Mouse (Mus musculus) kidney, postnatal 14 days (tissue): Measurements from ENCODE around the gene Cd38.
"Not testable (repeated sequence)": the region's sequence is repeated elsewhere in the genome, so short reads cannot be mapped to it uniquely, and the experiment has no call there.

Experiments used
- DNase-seq: peaks from one replicate; pipeline ENCODE4 v3.0.0; 2022; ENCODE audit warnings: mixed read lengths

The Cd38 gene

GRCm38 (mm10) chr5:43860096-43860495, 8.3 kb upstream of the Cd38 start:
- no peak for DNase-seq

- no peak for DNase-seq
Observed at GRCm38 (mm10) chr5:43860670-43861431, 7.5 kb upstream of the Cd38 start.

DNA sequence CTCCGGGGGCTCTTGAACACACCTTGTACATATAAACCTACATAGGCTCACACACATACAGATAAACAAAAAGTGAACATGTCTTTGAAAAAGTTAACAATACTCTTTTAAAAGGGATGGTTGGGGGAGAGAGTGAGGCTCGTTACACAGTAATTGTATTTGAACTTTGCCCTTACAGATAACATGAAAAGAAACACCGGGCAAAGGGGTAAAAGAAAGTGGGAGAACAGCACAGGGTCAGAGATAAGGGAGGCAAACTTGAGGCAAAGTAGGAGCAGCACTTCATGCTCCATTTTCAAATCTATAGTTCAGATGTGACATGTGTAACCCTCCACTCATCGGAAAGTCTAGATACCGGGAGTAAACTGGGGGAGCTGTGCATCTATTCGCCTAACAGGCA, 4.7 kb upstream of the Cd38 start:
- no peak for DNase-seq

GRCm38 (mm10) chr5:43865316-43865715, 3.0 kb upstream of the Cd38 start:
- DNase-seq: peak; percentile 30

- peak; percentile 46 for DNase-seq
Observed at GRCm38 (mm10) chr5:43868711-43869600, 603 bp downstream of the Cd38 start.

DNA sequence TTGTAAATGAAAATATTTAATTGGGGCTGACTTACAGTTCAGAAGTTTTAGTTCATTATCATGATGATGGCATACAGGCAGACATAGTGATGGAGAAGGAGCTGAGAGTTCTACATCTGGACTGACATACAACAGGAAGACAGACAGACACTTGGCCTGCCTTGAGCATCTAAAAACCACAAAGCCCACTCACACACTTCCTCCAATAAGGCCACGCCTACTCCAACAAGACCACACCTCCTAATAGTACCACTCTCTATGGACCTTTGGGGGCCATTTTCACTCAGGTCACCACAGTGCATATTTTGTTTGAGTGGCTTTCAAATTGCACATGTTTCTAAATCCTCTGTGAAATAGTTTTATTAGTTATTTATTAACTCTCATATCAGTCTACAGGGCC, 3.5 kb downstream of the Cd38 start:
- no peak for DNase-seq

DNA sequence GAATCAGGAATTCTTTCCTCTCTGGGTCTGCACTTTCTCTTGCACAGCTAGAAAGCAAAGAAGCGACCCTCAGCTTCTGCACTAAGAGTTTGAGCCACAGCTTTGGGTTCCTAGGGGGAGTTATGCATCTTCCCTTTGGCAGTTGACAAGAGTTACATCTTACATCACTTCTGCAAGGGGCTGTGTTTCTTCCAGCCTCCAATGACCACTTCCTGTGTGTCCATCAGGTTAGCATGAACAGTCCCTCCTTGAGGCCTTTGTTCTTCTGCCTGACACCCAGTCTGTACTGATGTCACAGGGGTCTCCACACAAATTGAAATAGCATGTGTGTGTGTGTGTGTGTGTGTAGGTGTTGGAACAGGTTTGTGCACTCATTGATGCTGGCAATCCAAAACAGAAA, 4.3 kb downstream of the Cd38 start:
- DNase-seq: no peak

DNA sequence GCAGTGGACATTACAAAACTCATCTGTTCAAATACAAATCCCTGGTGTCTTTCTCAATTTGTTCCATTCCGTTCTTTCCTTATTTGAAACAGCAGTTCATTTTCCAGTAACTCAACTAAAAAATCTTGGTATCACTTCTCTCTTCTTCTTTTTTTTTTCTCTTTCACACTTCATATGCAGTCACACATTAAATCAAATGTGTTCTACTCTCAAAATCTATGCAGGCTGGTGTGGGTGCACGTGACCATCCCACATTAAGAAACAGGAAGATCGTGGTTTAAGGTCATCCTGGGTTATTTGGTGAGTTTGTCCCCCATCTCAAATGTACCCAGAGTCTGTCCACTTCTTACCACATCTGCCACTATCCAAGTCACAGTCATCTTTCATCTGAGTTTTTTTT, 13.7 kb downstream of the Cd38 start:
- DNase-seq: no peak

DNA sequence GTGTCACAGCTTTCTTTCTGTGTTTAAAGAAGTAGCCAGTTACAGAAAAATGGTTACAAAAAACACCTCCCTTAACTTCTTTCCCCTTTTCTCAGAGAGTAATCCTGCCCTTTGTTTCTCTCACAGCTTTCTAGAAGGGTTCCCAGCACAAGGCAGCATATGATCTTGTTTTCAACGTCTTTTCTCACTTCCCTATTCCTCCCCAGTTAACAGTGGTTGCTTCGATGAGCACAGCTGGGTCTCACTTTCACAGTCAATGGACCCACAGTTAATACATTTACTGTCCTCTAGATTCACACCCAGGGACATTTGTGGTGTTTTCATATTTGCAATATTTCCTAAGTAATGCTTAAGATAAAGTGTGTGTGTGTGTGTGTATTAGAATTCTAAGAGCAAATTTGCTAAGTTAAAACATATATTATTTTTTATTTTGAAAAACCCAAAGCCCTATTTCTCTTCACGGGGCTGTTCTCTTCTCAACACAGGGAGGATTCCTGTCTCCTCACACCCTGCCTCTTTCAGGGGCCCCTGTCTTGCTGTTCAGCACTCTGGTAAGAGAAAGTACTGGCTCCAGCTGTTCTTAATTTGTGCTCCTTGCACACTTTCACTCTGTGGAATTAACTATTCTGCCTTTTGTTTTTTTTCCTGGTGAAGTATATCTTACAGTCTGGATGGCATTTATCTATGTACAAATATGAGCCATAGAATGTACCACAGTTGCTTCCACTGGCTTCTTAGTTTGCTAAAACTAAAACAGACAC, 16.9 kb downstream of the Cd38 start:
- no peak for DNase-seq

GRCm38 (mm10) chr5:43892386-43892785, 24.0 kb downstream of the Cd38 start:
- peak; percentile 63 for DNase-seq

DNA sequence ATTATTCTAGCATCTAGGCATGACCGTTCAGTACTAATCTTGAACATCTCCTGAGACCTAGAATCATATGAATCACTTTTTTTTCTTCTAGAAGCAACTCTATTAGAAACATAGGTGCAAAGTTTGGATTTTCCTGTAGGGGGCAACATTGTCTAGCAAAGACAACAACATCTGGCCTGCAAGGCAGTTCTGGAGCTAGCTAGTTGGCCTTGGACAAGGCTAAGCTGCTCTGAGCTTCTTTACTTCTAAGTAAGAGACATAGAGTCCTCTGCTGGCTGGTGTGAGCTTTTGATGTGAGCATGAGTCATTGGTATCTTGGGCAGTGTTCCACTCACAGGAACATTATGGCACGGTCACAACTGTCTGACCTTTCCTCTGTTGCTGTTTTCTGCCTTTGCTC, 25.8 kb downstream of the Cd38 start:
- DNase-seq: peak; percentile 77

DNA sequence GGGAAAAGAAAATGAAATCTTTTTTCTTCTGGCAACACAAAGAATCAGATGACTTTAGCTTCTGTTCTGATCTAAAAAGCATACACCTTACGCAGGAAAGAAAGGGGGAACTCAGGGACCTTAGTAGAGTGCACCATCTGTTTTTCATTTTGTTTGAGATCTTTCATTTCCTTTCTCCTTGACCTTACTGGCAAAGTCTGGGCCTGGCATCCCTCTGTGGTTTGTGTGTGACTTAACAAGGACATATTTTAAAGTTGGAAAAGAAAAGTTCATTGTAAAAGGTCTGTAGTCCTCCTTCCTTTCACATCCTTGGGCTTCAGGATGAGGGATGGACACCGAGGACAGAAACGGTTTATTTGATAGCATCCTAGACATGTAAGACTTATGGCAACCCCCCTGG, 27.6 kb downstream of the Cd38 start:
- DNase-seq: no peak

GRCm38 (mm10) chr5:43904685-43905084, 36.3 kb downstream of the Cd38 start:
- DNase-seq: peak; percentile 48

DNA sequence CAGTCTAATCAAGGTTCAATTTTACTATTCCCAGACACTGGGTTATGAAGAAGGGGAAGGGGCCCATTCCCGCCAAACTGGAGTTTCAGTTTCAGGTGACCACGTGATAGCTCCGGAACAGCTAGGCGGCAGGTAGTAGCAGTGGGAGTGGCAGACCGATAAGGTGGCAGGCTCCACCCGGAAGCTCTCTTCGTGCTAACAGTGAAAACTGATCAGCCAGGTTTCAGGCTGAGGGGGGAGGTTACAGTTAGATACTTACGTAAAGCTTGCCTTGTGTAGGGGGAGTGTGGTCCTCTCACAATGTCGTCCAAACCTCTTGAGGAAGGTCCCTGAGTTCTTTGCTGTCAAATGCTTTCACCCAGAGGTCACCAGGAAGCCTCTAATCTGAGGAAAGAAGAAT, 40.9 kb downstream of the Cd38 start:
- DNase-seq: no peak

- no peak for DNase-seq
Observed at GRCm38 (mm10) chr5:43910006-43910405, 41.7 kb downstream of the Cd38 start.

- DNase-seq: not testable (repeated sequence)
Observed at GRCm38 (mm10) chr5:43912844-43913243, 44.5 kb downstream of the Cd38 start, which contains the start of gene Gm7879. Gm7879 (plus strand) TSS chr5:43913144.

DNA sequence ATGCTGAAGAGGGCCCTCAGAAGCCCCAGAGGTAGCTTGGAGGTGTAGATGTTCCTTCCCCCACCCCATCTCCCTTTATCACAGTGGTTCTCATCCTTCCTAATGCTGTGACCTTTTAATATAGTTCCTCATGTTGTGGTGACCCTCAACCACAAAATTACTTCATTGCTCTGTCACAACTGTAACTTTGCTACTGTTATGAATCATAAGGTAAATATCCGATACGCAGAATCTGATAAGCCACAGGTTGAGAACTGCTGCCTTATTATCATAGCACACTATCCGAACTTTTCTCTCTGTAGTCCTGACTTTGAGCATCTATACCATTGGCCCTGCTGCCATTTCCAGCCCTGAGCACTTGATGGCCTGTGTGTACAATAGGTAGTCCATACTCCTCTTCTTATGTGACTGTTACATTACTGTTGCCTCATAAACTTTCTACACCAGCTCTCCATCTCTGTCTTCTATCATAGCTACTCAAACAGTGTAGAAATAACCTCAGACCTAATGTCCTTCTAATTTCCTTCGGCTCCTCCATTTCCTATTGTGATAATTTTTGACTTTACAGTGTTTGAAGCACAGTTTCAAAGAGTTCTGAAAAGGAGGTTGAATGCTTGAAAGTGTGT, 47.0 kb downstream of the Cd38 start:
- DNase-seq: no peak

DNA sequence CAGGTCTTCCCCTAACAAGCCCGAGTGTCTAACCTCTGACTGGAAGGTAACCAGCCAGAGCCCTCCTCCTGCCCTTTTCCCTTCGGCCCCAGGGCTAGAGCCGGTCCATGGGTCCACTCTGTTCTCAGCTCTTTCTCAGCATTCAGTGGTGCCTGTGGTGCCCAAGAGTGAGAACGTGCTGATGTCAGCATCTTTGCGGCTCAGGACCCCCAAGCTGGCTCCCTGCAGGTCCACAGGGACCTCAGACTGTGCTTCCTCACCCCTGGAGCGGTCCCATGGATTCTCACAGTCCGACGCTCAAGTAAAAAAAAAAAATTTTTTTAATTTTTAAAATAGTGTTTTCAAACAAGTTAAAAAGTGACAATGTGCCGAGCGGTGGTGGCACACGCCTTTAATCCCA, 53.5 kb downstream of the Cd38 start:
- no peak for DNase-seq

DNA sequence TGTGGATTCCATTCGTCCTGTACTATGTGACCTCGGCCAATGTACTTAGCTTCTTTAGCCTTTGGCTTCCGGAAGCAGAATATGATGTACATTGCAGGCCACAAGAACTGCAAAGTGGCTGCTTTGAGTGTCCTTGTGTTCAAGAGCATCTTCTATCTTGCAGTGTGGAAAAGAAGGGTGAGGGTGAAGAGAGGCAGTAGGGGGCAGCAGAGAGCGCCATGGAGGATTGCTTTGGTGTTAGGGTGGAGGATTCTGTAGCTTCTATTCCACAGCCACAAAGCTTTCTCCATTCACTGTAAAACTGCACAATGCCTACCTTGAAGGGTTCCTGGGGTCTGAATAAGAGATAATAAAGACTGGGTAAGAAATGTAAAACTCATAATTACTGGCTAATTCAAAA, 55.6 kb downstream of the Cd38 start:
- peak; percentile 67 for DNase-seq

DNA sequence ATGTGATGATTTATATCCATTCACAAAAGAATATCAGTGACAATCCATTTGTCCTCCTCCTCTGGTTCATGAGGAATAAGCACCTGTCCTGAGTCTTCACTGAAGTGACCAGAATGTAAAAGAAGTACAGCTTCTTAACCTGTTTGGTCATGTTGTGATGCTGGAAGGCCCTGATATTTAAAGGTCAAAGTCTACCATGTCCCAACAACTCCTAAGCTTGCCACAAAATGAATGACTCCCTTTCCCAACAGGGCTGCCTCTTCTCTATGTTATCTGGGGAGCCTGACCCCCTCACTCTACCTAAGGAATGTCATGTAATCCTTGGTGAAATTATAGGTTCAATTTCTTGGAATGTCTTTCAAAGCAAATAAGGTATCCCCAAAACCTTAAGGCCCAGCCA, 59.4 kb downstream of the Cd38 start:
- DNase-seq: no peak

- DNase-seq: no peak
Observed at GRCm38 (mm10) chr5:43933269-43933668, 64.9 kb downstream of the Cd38 start.

DNA sequence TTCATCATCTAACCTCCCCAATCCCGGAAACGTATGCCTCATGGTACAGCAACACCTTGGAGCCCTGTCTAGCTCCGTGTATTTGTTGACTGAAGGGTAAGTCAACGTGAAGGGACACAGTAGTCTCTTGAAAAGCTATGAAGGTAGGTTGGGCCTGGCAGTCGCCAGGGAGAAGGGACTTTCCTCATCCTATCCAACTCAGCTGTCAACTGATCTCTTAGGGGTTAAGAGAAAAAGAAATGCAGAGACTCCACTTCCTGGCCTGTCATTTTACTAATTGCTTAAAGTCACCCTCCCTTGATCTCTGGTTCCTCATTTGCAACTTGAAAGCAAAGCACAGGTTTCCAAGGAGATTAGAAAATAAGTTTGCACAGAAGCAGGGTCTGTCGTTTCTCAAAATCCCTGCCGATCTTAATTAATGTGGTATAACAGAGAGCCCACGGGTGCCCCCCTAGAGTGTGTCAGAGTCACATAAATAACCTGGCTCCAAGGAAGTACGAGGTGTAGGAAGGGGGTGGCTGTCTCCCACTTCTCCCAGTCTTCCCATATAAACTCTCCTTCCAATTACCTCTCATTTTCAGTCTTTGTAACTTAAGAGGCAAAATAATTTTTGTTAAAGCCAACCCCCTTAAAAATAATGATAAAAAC, 79.1 kb downstream of the Cd38 start:
- DNase-seq: no peak
